Mouse (Mus musculus) testis, adult 2 months (tissue): ENCODE data around the gene Hoxa4.

Experiments used
- CTCF ChIP-seq: fragments of 200-500 bp; IDR thresholded peaks from 2 replicates; pipeline ENCODE4 v1.5.1; 2012; ENCODE audit warnings: low read depth, mild to moderate bottlenecking, inconsistent platforms, low read length, moderate library complexity; ENCODE audit not compliant: control insufficient read depth, insufficient read depth, insufficient replicate concordance
- POLR2A ChIP-seq: fragments of 200-500 bp; IDR thresholded peaks from 2 replicates; pipeline ENCODE4 v1.6.1; 2012; ENCODE audit warnings: low read depth, mild to moderate bottlenecking, inconsistent platforms, low read length, moderate library complexity; ENCODE audit not compliant: control insufficient read depth

GRCm38 (mm10) chr6:52184668-52185067, 6.9 kb downstream of the Hoxa4 start:
- TF ChIP-seq CTCF, result no peak
- no peak for TF ChIP-seq POLR2A
